ENCODE assay signal across 7 mouse cellular contexts in genomic region chr4:133240490-133240921, GRCm38 (mm10). TPM values are rescaled to one million over a fixed set of nuclear protein-coding genes. Genes with fewer than 3 reads are reported as not detected.
A peak's percentile ranks its signal among the peaks of the same experiment; 100 is the strongest.
DNase-seq lines count a peak whose midpoint lies in the region; ATAC-seq and TF ChIP-seq lines count a peak whose summit lies in the region.

Gene Map3k6, plus strand, starts transcription at chr4:133240818.

- DNase-seq in Muller cell, postnatal 12 days (ENCODE audit: inconsistent ontology term): peak; percentile 72
- DNase-seq in gastrocnemius, adult 18-20 months (ENCODE audit: low spot score): peak; percentile 92
- DNase-seq in hindbrain, embryonic 14.5 days (ENCODE audit: low spot score): no peak
- no peak for DNase-seq in liver, embryonic 11.5 days (ENCODE audit: low spot score)
- DNase-seq in monocyte, adult 2 months (ENCODE audit: low read depth in 1 of 2, low spot score in 2 of 2): peak; percentile 9 to 27
- DNase-seq in yolk sac, embryonic 10.5 days (ENCODE audit: low spot score): peak; percentile 33

- no peak for ATAC-seq in hindbrain, embryonic 14.5 days (ENCODE audit: low FRiP score)
- peak; percentile 51 for ATAC-seq in liver, embryonic 11.5 days (replicated peaks; ENCODE audit: low FRiP score)

- no peaks in the 10 kb centered on the region for H3K9me3 ChIP-seq in hindbrain, embryonic 14.5 days (ENCODE audit: control insufficient read depth, low read length)
- no peaks in the 10 kb centered on the region for H3K9me3 ChIP-seq in liver, embryonic 11.5 days (ENCODE audit: control insufficient read depth, low read length)

- H3K9ac ChIP-seq in hindbrain, embryonic 14.5 days: peak within 1 kb of the TSS; percentile 53
- peak within 1 kb of the TSS; percentile 71 for H3K9ac ChIP-seq in liver, embryonic 11.5 days (ENCODE audit: low read depth, low read length)

- no peak for TF ChIP-seq POLR2A in bone marrow macrophage, adult 2 months (IDR thresholded peaks at IDR 0.05; ENCODE audit: borderline replicate concordance, low read depth, low read length)

- TF ChIP-seq CTCF in bone marrow macrophage, adult 2 months (IDR thresholded peaks at IDR 0.05; ENCODE audit: low read depth, low read length): no peak

- H3K36me3 ChIP-seq in hindbrain, embryonic 14.5 days (replicated peaks; ENCODE audit: control insufficient read depth, insufficient read depth): no peaks in the 10 kb centered on the region
- H3K36me3 ChIP-seq in liver, embryonic 11.5 days (ENCODE audit: control insufficient read depth, insufficient read depth, low read length): no peaks in the 10 kb centered on the region

- 4% methylated on average over 16 of the region's 16 CpGs for WGBS in hindbrain, embryonic 14.5 days
- WGBS in liver, embryonic 11.5 days: 3% methylated on average over 16 of the region's 16 CpGs

- H3K4me3 ChIP-seq in bone marrow macrophage, adult 2 months (ENCODE audit: insufficient read depth, low read length): peak within 1 kb of the TSS; percentile 82
- H3K4me3 ChIP-seq in hindbrain, embryonic 14.5 days (replicated peaks; ENCODE audit: low read length): peak within 1 kb of the TSS; percentile 45
- peak within 1 kb of the TSS; percentile 76 for H3K4me3 ChIP-seq in liver, embryonic 11.5 days (ENCODE audit: low read depth, low read length)

- peaks cover 45% of the 10 kb centered on the region for H3K27me3 ChIP-seq in hindbrain, embryonic 14.5 days (ENCODE audit: control insufficient read depth, insufficient read depth, low read length)
- H3K27me3 ChIP-seq in liver, embryonic 11.5 days (replicated peaks; ENCODE audit: control insufficient read depth, insufficient read depth, low read length): no peaks in the 10 kb centered on the region; the same call in 1 of the 2 replicates

- H3K4me2 ChIP-seq in hindbrain, embryonic 14.5 days (replicated peaks): peak within 1 kb of the TSS; percentile 69
- peak within 1 kb of the TSS; percentile 90 for H3K4me2 ChIP-seq in liver, embryonic 11.5 days

- H3K4me1 ChIP-seq in bone marrow macrophage, adult 2 months (ENCODE audit: control insufficient read depth, insufficient read depth, low read length): peaks cover 20% of the 10 kb centered on the region
- 0 out of 2 replicates have a peak, but pooled peaks cover 5% of the 10 kb centered on the region for H3K4me1 ChIP-seq in hindbrain, embryonic 14.5 days (replicated peaks; ENCODE audit: control insufficient read depth, insufficient read depth, low read length)
- H3K4me1 ChIP-seq in liver, embryonic 11.5 days (replicated peaks; ENCODE audit: control insufficient read depth, insufficient read depth, low read length): peaks cover 41% of the 10 kb centered on the region

- H3K27ac ChIP-seq in bone marrow macrophage, adult 2 months (ENCODE audit: insufficient read depth, low read depth, low read length): peak within 1 kb of the TSS; percentile 57
- H3K27ac ChIP-seq in hindbrain, embryonic 14.5 days: no peak within 1 kb of the TSS
- peak within 1 kb of the TSS; percentile 87 for H3K27ac ChIP-seq in liver, embryonic 11.5 days (ENCODE audit: low read depth, low read length)

RNA-seq across cellular contexts. Expression of gene Map3k6, which starts in this region (rescaled TPM):
- 1.2 and 1.6 TPM in 2 replicates for polyA plus RNA-seq in bone marrow macrophage, adult 2 months (2012; ENCODE audit: insufficient read depth, insufficient read length, missing spikeins)
- 10 to 100 TPM in 1 of 2 experiments, 1 to 10 TPM in 1; 8.8 to 11.4 TPM for total RNA-seq in gastrocnemius, adult 18-20 months (2021)
- 1.7 and 3.0 TPM in 2 replicates for polyA plus RNA-seq in hindbrain, embryonic 14.5 days (2014; fragmentation: Nextera tagmentation; extraction: Ambion mirVana)
- polyA plus RNA-seq in liver, embryonic 11.5 days (2014; fragmentation: Nextera tagmentation; extraction: Ambion mirVana): 2.2 and 3.5 TPM in 2 replicates

Comparison
In these comparisons a context has a peak if more than half of its experiments do, and no peak if none do; other contexts are left out.
1. DNase-seq: peak in Muller cell, postnatal 12 days (single experiment), gastrocnemius, adult 18-20 months (single experiment), monocyte, adult 2 months (2 of 2) and yolk sac, embryonic 10.5 days (single experiment); none in hindbrain, embryonic 14.5 days (single experiment) and liver, embryonic 11.5 days (single experiment).
2. Peak in every context shown above with its lines, with median percentiles within 50 percentile points of each other: H3K4me3 ChIP-seq.